Mouse (Mus musculus) yolk sac, embryonic 10.5 days (tissue): ENCODE data around the gene Fgfr2.

Source experiments
- DNase-seq: peaks from one replicate; pipeline ENCODE4 v3.0.0-alpha.2; 2017; ENCODE audit warnings: low spot score

The Fgfr2 gene

GRCm38 (mm10) chr7:131713076-131713475 is 1410.1 kb downstream of the Fgfr2 start:
- DNase-seq, result no peak

GRCm38 (mm10) chr7:131696889-131697288 is 1426.3 kb downstream of the Fgfr2 start:
- no peak for DNase-seq

- DNase-seq, result no peak
Observed at GRCm38 (mm10) chr7:131687324-131687723, 1435.8 kb downstream of the Fgfr2 start.

DNA sequence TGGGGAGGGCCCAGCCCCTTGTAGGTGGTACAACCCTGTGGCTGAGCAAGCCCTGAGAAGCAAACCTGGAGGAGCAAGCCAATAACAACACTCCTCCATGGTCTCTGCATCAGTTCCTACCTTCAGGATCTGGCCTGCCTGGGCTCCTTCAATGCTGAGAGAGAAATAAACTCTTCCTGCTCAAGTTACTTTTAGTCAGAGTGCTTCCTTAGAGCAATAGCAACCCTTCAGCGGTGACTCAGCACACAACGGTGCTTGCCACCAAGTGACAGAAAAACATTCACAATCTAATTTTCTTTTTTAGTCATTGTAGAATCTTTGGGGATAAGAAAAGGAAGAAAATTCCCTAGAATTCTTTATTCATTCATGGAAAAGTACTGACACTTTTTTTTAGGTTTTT is 1446.0 kb downstream of the Fgfr2 start:
- no peak for DNase-seq

DNA sequence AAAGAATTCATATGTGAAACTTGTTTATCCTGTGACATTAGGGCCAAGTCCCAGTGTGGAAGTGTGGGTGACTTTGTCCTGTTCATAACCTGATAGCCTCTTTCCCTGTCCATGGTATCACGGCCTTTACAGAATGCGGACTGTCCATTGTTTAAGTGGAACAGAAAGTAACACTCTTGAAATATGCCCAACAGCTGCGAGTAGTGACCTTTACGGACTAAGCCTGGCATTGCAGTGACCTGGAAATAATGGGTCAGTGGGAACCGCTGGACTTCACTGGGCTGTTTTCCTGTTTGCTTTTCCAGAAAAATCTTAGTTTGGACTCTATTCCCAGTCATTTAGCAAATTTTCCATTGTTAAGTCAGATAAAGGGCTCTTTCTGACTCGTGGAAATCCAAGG is 1452.6 kb downstream of the Fgfr2 start:
- no peak for DNase-seq

DNA sequence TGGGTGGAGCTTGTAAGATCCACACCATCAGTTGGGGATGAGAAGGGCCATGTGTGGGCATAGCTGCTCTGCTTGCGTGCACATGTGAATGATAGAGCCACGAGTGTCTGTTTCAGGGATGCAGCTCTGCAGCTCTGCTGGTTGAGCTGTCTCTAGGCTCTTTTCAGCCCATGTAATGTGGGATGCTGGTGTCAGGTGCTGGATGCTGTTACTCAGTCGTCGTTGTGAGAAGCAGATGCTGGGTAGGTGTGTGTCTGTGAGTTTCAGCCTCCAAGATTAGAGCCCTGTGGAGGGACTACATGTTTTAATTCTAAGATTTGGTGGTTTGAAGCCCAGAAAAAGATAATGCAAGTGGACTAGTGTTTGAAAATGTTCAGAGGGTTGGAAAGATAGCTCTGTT is 1453.8 kb downstream of the Fgfr2 start:
- DNase-seq, result no peak

DNA sequence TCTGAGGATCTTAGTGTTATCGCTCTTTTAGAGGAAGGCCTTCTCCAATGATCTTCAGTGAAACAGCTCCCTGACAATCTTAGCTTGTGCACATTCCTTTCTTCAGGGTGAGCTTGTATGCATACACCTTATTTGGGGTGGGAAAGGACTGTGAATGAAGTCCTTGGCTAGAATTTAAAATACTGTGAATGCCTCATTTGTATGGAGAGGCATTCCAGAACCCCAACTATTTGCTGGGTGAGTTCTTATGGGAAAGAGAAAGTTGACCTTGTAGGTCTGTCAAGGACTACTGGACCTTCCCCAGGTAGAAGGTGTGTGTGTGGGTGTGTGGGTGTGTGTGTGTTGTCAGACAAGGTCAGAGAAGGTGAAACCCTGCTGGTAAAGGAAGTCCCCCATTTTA is 1462.4 kb downstream of the Fgfr2 start:
- DNase-seq, result no peak

DNA sequence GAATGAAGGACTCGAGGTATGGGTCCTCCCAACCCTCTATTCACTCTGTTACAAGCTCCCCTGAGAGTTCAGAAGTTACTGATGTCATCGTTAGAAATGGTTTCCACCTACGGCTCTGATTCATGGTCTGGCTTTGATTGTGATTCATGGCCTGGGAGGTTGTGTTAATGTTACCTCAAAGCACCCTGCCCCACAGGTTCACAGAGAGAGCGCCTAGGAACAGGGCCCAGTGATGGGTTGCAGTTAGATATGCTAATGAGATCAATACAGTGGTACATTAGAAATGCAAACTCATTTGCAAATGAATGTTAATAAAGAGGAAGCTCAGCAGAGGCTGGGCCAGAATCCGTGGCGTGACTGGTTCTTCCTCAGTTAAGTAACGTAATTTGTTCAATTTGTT is 1467.1 kb downstream of the Fgfr2 start:
- DNase-seq, result no peak

GRCm38 (mm10) chr7:131653416-131653815 is 1469.7 kb downstream of the Fgfr2 start:
- DNase-seq, result no peak

DNA sequence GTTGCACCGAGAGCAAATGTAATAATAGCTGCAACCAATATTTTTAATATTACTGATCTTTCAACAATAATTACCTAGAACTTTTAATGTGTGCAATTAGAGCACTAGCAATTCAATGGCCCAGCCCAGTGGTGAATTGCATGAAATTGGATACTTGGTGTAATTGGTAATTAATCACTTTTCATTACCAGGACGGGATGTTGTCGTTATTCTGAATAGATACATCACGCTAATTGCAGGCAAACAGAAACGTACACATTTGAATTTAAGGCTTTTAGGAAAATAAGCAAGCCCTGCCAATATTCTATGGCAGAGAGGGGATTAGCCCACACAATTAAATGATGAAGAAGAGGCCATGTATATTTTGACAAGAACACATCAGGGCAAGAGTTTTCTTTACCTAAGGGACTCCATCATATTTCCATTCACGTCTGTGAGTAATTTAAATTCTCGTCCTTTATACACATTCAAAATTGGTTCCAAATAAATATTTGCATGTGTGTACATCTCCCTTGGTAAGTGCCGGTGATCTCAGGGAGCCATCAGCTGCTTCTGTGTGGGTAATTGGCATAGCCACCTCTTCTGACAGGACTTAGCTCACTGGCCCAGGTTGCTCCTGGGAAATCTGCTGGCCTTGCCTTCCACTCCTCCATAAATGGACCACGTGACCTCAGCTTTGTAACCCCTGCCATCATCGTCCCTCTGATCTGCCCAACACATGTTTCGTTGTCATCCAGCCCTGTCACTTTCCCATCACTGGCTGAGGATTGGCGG is 1471.0 kb downstream of the Fgfr2 start:
- DNase-seq, result no peak

- DNase-seq, result no peak
Observed at GRCm38 (mm10) chr7:131650277-131650676, 1472.9 kb downstream of the Fgfr2 start.

DNA sequence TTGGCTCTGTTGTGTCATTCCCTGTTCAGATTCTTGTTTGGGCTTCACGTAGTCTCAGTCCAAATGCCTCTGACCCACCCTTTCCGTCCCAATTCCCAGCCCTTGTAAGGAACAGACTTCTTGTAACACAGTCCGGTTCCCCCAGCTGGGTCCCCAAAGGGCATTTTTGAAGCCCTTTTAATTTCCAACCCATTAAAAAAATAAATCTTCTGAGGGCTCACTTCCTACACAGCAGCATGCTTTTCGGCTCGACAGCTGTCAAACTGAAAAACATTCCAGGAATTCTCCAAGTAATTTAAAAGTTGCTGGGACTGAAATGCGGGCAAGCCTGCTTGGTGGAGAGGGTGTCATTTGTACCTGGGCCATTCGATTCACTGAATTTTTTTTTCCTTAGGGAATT is 1474.9 kb downstream of the Fgfr2 start:
- no peak for DNase-seq

DNA sequence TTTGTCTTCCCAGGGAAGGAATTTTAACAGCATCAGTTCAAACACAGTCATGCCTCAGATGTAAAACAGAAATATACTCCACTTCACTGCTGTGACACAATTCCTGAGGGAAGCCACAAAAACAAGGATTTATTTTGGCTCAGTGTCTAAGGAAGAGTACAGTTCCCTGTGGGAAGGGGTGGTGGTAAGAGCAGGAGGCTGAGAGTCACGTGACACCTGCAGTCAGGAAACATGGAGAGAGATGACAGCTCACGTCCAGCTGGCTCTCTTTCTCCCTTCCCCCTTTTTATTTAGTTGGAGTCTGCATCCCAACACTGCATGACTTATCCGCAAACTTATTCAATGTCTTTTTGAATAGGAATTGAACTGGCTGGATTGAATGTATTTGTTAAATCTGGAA is 1475.6 kb downstream of the Fgfr2 start:
- DNase-seq, result no peak

DNA sequence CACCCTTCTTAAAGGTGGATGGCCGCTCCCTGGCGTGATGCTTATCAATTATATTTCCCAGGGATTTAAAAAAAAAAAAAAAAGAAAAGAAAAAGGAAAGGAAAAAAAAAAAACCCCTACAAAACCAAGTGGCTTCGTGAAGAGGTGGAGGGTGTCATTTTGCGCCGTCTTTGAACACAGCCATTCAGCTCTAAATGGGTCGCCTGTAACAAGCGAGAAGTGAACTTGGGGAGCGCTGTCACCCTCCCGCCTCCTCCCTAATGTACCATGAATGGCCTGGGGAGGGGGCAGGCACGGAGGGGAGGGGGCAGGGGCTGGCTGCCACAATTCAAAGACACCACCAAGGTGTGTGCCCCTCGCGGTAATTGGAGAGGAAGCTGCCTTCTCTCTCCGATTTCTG is 1478.6 kb downstream of the Fgfr2 start:
- no peak for DNase-seq

GRCm38 (mm10) chr7:131644051-131644450 is 1479.1 kb downstream of the Fgfr2 start:
- no peak for DNase-seq

- no peak for DNase-seq
Observed at GRCm38 (mm10) chr7:131643341-131643840, 1479.8 kb downstream of the Fgfr2 start.

GRCm38 (mm10) chr7:131629562-131629961 is 1493.6 kb downstream of the Fgfr2 start:
- DNase-seq, result no peak

DNA sequence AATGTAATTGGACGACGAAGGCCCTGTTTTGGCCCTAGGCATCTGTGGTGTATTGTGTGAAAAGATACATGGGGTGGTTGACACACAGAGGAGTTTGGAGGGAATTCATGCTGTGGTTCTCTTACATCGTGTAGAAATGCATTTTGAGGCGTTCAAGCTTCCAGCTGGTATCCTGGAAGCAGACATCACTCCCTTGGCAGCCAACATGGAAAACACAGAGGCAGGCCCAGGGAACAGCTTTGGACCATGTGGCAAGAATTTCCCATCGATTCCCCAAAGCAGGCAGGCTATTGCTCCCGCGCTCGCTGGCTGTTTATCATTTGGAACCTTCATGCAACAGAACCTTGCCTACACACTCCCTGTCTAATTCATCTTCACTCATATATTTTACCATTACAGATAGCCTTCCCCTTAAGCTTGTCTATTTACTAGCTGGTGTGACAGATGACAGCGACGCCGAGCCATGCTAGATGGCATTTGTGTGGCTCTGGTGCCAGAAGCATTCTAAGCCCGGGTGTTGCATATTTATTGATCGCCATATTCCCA is 1494.2 kb downstream of the Fgfr2 start:
- no peak for DNase-seq

- DNase-seq, result no peak
Observed at GRCm38 (mm10) chr7:131628356-131628755, 1494.8 kb downstream of the Fgfr2 start.

- no peak for DNase-seq
Observed at GRCm38 (mm10) chr7:131609677-131610076, 1513.5 kb downstream of the Fgfr2 start.

GRCm38 (mm10) chr7:131608049-131608448 is 1515.1 kb downstream of the Fgfr2 start:
- no peak for DNase-seq

DNA sequence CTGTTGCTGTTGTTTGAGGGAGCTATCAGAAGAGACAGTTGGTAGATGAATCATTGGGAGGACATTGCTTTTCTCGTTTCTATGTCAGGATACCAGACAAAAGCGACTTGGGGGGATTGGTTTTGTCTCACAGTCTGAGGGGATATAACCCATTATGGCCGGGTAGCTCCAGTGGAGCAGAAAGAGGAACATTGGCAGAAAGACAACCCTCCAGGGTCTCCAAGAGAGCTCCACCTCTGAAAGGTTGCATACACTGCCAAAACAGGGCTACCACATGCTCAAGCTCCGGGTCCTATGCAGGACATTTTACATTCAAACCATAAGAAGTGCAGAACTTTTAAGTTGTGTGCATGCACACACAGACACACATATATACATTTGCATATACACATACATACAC is 1517.7 kb downstream of the Fgfr2 start:
- DNase-seq, result no peak

- no peak for DNase-seq
Observed at GRCm38 (mm10) chr7:131604946-131605345, 1518.2 kb downstream of the Fgfr2 start.

GRCm38 (mm10) chr7:131603186-131603585 is 1520.0 kb downstream of the Fgfr2 start:
- no peak for DNase-seq
